Mouse (Mus musculus) CH12.LX (cell line): ENCODE data around the gene Kctd8. TPM values are rescaled to one million over a fixed set of nuclear protein-coding genes. Genes with fewer than 3 reads are reported as not detected.

Experiments
- DNase-seq: peaks from one replicate; pipeline ENCODE4 v3.0.0-alpha.2; 2013; ENCODE audit errors: extremely low read depth
- H3K27ac ChIP-seq: 2 replicates; pipeline ENCODE4 v1.5.1; 2012; ENCODE audit warnings: low read depth, mild to moderate bottlenecking, control low read depth, moderate library complexity; ENCODE audit not compliant: insufficient read depth
- H3K27me3 ChIP-seq: replicated peaks from 2 replicates; pipeline ENCODE3; 2012; ENCODE audit warnings: inconsistent platforms
- H3K36me3 ChIP-seq, 2 experiments: replicated peaks in 1 of 2; 2 replicates each; pipeline versions ENCODE3 to v1.6.1; 2012; ENCODE audit warnings: inconsistent platforms in 1 of 2, low read length in 1 of 2, mild to moderate bottlenecking in 1 of 2, mixed read lengths in 1 of 2, moderate library complexity in 1 of 2; ENCODE audit not compliant: control insufficient read depth in 1 of 2, insufficient read depth in 1 of 2
- H3K4me1 ChIP-seq, 2 experiments: 2 replicates each; pipeline ENCODE4 v1.6.1; 2012; ENCODE audit warnings: inconsistent platforms in 1 of 2, moderate library complexity in 1 of 2; ENCODE audit not compliant: insufficient read depth in 2 of 2, control insufficient read depth in 1 of 2
- H3K4me2 ChIP-seq: 2 replicates; pipeline ENCODE4 v1.6.1; 2012; ENCODE audit warnings: low read depth, mild to moderate bottlenecking, control low read depth; ENCODE audit not compliant: poor library complexity, insufficient read depth, severe bottlenecking
- H3K4me3 ChIP-seq, 3 experiments: fragments of 150-350 bp in 1 of 3; sonication (generic) in 1 of 3; replicated peaks in 1 of 3; 2 replicates each; pipeline versions ENCODE3 to v1.5.1; 2011 to 2012; ENCODE audit warnings: low read depth in 2 of 3, low read length in 2 of 3, mild to moderate bottlenecking in 2 of 3, moderate library complexity in 2 of 3, control low read depth in 1 of 3, improper control_type of control experiment in 1 of 3, inconsistent platforms in 1 of 3, mixed read lengths in 1 of 3; ENCODE audit not compliant: poor library complexity in 1 of 3
- H3K79me2 ChIP-seq: replicated peaks from 2 replicates; pipeline ENCODE4 v1.6.1; 2012; ENCODE audit warnings: mild to moderate bottlenecking, moderate library complexity; ENCODE audit not compliant: control insufficient read depth, poor library complexity, insufficient read depth, severe bottlenecking; ENCODE audit errors: extremely low read depth
- H3K9ac ChIP-seq: 2 replicates; pipeline ENCODE4 v1.6.1; 2012; ENCODE audit warnings: low read depth, mild to moderate bottlenecking, control low read depth, moderate library complexity; ENCODE audit not compliant: insufficient read depth
- H3K9me3 ChIP-seq: replicated peaks from 2 replicates; pipeline ENCODE3; 2012; ENCODE audit warnings: low read length, inconsistent platforms, mixed read lengths
- BHLHE40 ChIP-seq: IDR thresholded peaks from 2 replicates; pipeline ENCODE4 v1.6.1; 2011; ENCODE audit warnings: mild to moderate bottlenecking, low read depth, low read length, improper control_type of control experiment
- CHD1 ChIP-seq: IDR thresholded peaks from 2 replicates; pipeline ENCODE4 v1.6.1; 2012; ENCODE audit warnings: low read depth, low read length, improper control_type of control experiment, inconsistent platforms
- EP300 ChIP-seq: IDR thresholded peaks from 2 replicates; pipeline ENCODE4 v1.6.1; 2011; ENCODE audit warnings: low read length, improper control_type of control experiment
- ETS1 ChIP-seq: conservative IDR thresholded peaks from 2 replicates; pipeline ENCODE4 v1.6.1; 2012; ENCODE audit warnings: low read depth, mild to moderate bottlenecking, inconsistent platforms, low read length, improper control_type of control experiment, moderate library complexity
- GABPA ChIP-seq: IDR thresholded peaks from 2 replicates; pipeline ENCODE4 v1.6.1; 2012; ENCODE audit warnings: low read depth, low read length, improper control_type of control experiment, inconsistent platforms; ENCODE audit not compliant: insufficient replicate concordance
- HCFC1 ChIP-seq: IDR thresholded peaks from 2 replicates; pipeline ENCODE4 v1.6.1; 2012; ENCODE audit warnings: low read depth, mild to moderate bottlenecking, inconsistent platforms, low read length, improper control_type of control experiment
- JUN ChIP-seq: IDR thresholded peaks from 2 replicates; pipeline ENCODE4 v1.6.1; 2011; ENCODE audit warnings: low read depth, mild to moderate bottlenecking, low read length, improper control_type of control experiment, moderate library complexity; ENCODE audit not compliant: insufficient read depth
- KAT2A ChIP-seq: IDR thresholded peaks from 2 replicates; pipeline ENCODE4 v1.6.1; 2012; ENCODE audit warnings: low read length, improper control_type of control experiment, inconsistent platforms; ENCODE audit not compliant: insufficient replicate concordance
- MAX ChIP-seq: IDR thresholded peaks from 2 replicates; pipeline ENCODE4 v1.6.1; 2011; ENCODE audit warnings: low read length, improper control_type of control experiment
- MAZ ChIP-seq: IDR thresholded peaks from 2 replicates; pipeline ENCODE4 v1.6.1; 2012; ENCODE audit warnings: low read depth, mild to moderate bottlenecking, inconsistent platforms, low read length, improper control_type of control experiment, moderate library complexity
- MYC ChIP-seq: IDR thresholded peaks from 2 replicates; pipeline ENCODE4 v1.6.1; 2011; ENCODE audit warnings: low read depth, mild to moderate bottlenecking, improper control_type of control experiment, low read length
- NELFE ChIP-seq: IDR thresholded peaks from 2 replicates; pipeline ENCODE4 v1.6.1; 2011; ENCODE audit warnings: low read depth, low read length, improper control_type of control experiment
- POLR2AphosphoS2 ChIP-seq: IDR thresholded peaks from 2 replicates; pipeline ENCODE4 v1.6.1; 2011; ENCODE audit warnings: low read depth, low read length, improper control_type of control experiment
- RAD21 ChIP-seq: IDR thresholded peaks from 2 replicates; pipeline ENCODE4 v1.6.1; 2011; ENCODE audit warnings: low read depth, mild to moderate bottlenecking, low read length, improper control_type of control experiment, moderate library complexity
- TCF12 ChIP-seq: IDR thresholded peaks from 2 replicates; pipeline ENCODE4 v1.6.1; 2014; ENCODE audit warnings: low read depth, mild to moderate bottlenecking, inconsistent platforms, low read length, improper control_type of control experiment
- ZC3H11A ChIP-seq: IDR thresholded peaks from 2 replicates; pipeline ENCODE4 v1.6.1; 2012; ENCODE audit warnings: low read depth, mild to moderate bottlenecking, inconsistent platforms, low read length, improper control_type of control experiment
- dilution Hi-C: fragments of 300-500 bp; cut with MboI; formaldehyde crosslinking; loops from 2 replicates; pipeline ENCODE4 v1.14.3; 2020; ENCODE audit warnings: low sequenced_read_pairs; ENCODE audit not compliant: extremely low pct_unique_long_range_greater_than_20kb, extremely low pct_ligation_motif_present
- in situ Hi-C: fragments of 300-500 bp; cut with MboI; formaldehyde crosslinking; loops from 3 replicates; pipeline ENCODE4 v1.14.3; 2019; ENCODE audit warnings: low sequenced_read_pairs, low pct_ligation_motif_present, low pct_unique_long_range_greater_than_20kb, mixed read lengths
- polyA plus RNA-seq: library from polyadenylated mRNA; unstranded; fragments of >175 nt; gene quantifications from 2 replicates; pipeline ENCODE4 v1.2.1, GENCODE M21; 2012; ENCODE audit warnings: low read depth; ENCODE audit not compliant: insufficient read length
- total RNA-seq, 2 experiments: library from RNA; depleted of rRNA; stranded (reverse); fragments of 300-350 nt in 1 of 2; fragments of >200 nt in 1 of 2; gene quantifications; 2 replicates each; pipeline ENCODE4 v1.2.3; 2012 to 2014

Kctd8 gene
- total and polyA plus RNA-seq, 3 experiments: not detected

DNA sequence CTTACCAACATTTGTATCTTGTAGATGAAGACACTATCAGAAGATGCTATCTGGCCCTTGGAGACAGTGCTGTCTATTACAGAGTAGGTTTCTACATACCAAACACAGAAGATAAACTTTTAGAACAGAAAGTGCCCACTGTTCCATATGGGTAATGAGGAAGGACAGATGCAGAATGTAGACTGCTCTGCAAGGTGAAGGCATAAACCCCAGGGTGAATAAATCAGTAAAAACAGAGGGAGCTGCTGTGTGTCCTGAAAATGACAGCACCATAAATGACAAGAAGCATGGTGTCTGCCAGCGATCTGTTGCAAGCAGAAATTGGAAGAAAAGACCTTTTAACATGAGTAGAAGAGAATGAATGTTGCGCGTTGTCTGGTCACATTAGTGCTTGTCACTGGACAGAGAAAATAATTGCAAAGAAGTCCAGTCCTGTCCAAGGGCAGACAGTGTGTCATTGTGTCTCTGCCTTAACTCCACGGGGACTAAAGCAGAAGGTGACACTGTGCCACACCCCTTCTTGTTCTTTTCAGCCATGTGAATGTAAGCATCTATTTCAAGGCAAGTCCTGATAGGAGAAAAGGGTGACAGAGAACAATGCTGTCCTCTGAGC lies 181.5 kb downstream of the Kctd8 start:
- TF ChIP-seq HCFC1: no peak
- no peak for TF ChIP-seq MAZ
- no peak for TF ChIP-seq MYC
- no peak for TF ChIP-seq JUN
- TF ChIP-seq ETS1: no peak
- no peak for TF ChIP-seq NELFE
- no peak for TF ChIP-seq BHLHE40
- no peaks in the 10 kb centered on the region for H3K9me3 ChIP-seq
- no peak overlapping the region for H3K27ac ChIP-seq
- H3K4me3 ChIP-seq: no peak overlapping the region
- no peaks in the 10 kb centered on the region for H3K79me2 ChIP-seq
- no peaks in the 10 kb centered on the region for H3K4me1 ChIP-seq
- in situ Hi-C loops (no loop called here), dilution Hi-C loops (no loop called here)
- no peaks in the 10 kb centered on the region for H3K27me3 ChIP-seq
- no peak overlapping the region for H3K4me2 ChIP-seq
- H3K9ac ChIP-seq: no peak overlapping the region
- DNase-seq: no peak
- H3K36me3 ChIP-seq: no peaks in the 10 kb centered on the region

DNA sequence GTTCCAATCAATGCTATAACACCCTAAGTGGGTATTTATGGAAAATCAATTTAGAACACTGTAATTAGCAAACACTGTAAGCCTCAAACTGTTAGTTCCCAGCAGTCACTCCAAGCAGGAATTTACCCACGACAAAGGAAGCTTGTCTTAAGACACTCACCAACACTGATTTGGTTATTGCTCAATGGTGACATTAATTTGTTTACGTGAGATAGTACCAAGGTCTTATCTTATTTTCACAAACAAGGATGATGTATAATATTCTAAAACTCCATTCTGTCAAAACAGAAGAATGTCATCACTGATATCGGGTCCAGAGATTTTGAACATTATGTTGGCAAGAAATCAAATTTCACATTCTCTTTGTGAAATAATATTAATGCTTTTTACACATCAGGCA lies 185.0 kb downstream of the Kctd8 start:
- Histone ChIP-seq H3K9ac (no peak overlapping the region), H3K79me2 (no peaks in the 10 kb centered on the region), H3K27me3 (no peaks in the 10 kb centered on the region), H3K36me3 (no peaks in the 10 kb centered on the region), H3K9me3 (no peaks in the 10 kb centered on the region), H3K27ac (no peak overlapping the region), H3K4me3 (no peak overlapping the region), H3K4me1 (no peaks in the 10 kb centered on the region), H3K4me2 (no peak overlapping the region)
- in situ Hi-C loops (no loop called here), dilution Hi-C loops (no loop called here)
- TF ChIP-seq RAD21: no peak
- TF ChIP-seq ZC3H11A: no peak
- no peak for TF ChIP-seq POLR2AphosphoS2
- no peak for TF ChIP-seq MAZ
- no peak for TF ChIP-seq GABPA
- no peak for TF ChIP-seq KAT2A
- no peak for TF ChIP-seq EP300
- TF ChIP-seq MAX: no peak
- TF ChIP-seq HCFC1: no peak
- TF ChIP-seq CHD1: no peak
- no peak for TF ChIP-seq TCF12
- DNase-seq: no peak
